Comparison of ENCODE assay signal across 18 mouse cellular contexts in genomic region chr6:124536125-124536829, GRCm38 (mm10). TPM values are rescaled to one million over a fixed set of nuclear protein-coding genes. Genes with fewer than 3 reads are reported as not detected.
DNase-seq lines count a peak whose midpoint lies in the region; ATAC-seq and TF ChIP-seq lines count a peak whose summit lies in the region.
"Not testable (repeated sequence)": the region's sequence is repeated elsewhere in the genome, so short reads cannot be mapped to it uniquely, and the experiment has no call there.
"Had no signal": no experiment of that assay in that cellular context is flagged by ENCODE, and none has a peak within 500 bp of the region (broad histone marks: within the 10 kb centered on the region; RNA-seq: fewer than 3 reads in every experiment).

No protein-coding gene starts in this region.

- peak; percentile 74 to 87 for TF ChIP-seq EP300 in MEL (IDR thresholded peaks at IDR 0.05; ENCODE audit: low read depth in 1 of 2, low read length in 2 of 2)

- not testable (repeated sequence) for H3K27me3 ChIP-seq in MEL (ENCODE audit: control insufficient read depth in 1 of 2, insufficient read depth in 2 of 2, low read length in 2 of 2)

- peak in 1 of 2 experiments; percentile 38; a peak in 1 of 4 replicates for TF ChIP-seq POLR2A in MEL (IDR thresholded peaks at IDR 0.05; ENCODE audit: control insufficient read depth in 1 of 2, insufficient read depth in 1 of 2, low read depth in 1 of 2, low read length in 2 of 2, poor library complexity in 1 of 2)

- ATAC-seq in common myeloid progenitor, adult 5-6 weeks (replicated peaks; ENCODE audit: low read depth, poor library complexity, severe bottlenecking) = peak; percentile 47
- ATAC-seq in megakaryocyte progenitor cell, adult 5-6 weeks (replicated peaks; ENCODE audit: poor library complexity) = peak; percentile 76

- H3K27ac ChIP-seq in MEL (ENCODE audit: control insufficient read depth, low read depth, low read length) = peak overlapping the region; percentile 80

- not testable (repeated sequence) for H3K9me3 ChIP-seq in MEL (replicated peaks; ENCODE audit: insufficient read depth, low read length)

- DNase-seq in 416B (ENCODE audit: low read depth) (peak; percentile 32), MEL (ENCODE audit: low read depth, low spot score) (peak; percentile 85)
- peak; percentile 66 for DNase-seq in heart, adult 11 months

- not testable (repeated sequence) for H3K36me3 ChIP-seq in MEL (ENCODE audit: control insufficient read depth in 1 of 2, insufficient read depth in 2 of 2, low read length in 2 of 2)

- H3K4me1 ChIP-seq in MEL (ENCODE audit: control insufficient read depth in 1 of 2, insufficient read depth in 2 of 2, low read length in 2 of 2) = peaks cover 0 to 17% of the 10 kb centered on the region in 2 experiments; a peak in 3 of 4 replicates

- peak overlapping the region; percentile 6 to 35; a peak in 2 of 4 replicates for H3K4me3 ChIP-seq in MEL (ENCODE audit: control insufficient read depth in 1 of 2, insufficient read depth in 1 of 2, low read depth in 2 of 2, low read length in 2 of 2)

- peak overlapping the region; percentile 33; the same call in 1 of the 2 replicates for H3K9ac ChIP-seq in MEL (ENCODE audit: control insufficient read depth, low read depth, low read length, poor library complexity, severe bottlenecking)

- not testable (repeated sequence) for TF ChIP-seq CTCF in MEL (IDR thresholded peaks at IDR 0.05 in 2 of 3, conservative IDR thresholded peaks at IDR 0.05 in 1 of 3; ENCODE audit: control insufficient read depth in 1 of 3, insufficient read depth in 1 of 3, low read depth in 2 of 3, low read length in 3 of 3, poor library complexity in 1 of 3, severe bottlenecking in 1 of 3)

- H3K79me2 ChIP-seq in MEL (ENCODE audit: control insufficient read depth, insufficient read depth, low read length, poor library complexity) = not testable (repeated sequence)

- not testable (repeated sequence) for TF ChIP-seq RAD21 in MEL (IDR thresholded peaks at IDR 0.05; ENCODE audit: low read depth, low read length)

TF ChIP-seq in MEL, 35 proteins besides CTCF, POLR2A, EP300 and RAD21:
- TF ChIP-seq ETS1 (IDR thresholded peaks at IDR 0.05; ENCODE audit: low read depth, low read length) (peak; percentile 26; the same call in 1 of the 2 replicates), TCF12 (IDR thresholded peaks at IDR 0.05; ENCODE audit: low read depth, low read length) (peak; percentile 69), TAL1 (IDR thresholded peaks at IDR 0.05; ENCODE audit: low read length) (peak; percentile 60), GATA1 (IDR thresholded peaks at IDR 0.05; ENCODE audit: low read depth, low read length) (peak; percentile 37), MYB (IDR thresholded peaks at IDR 0.05; ENCODE audit: low read depth, low read length) (peak; percentile 83)

RNA-seq across cellular contexts. Expression of gene C1s1, which starts 5.9 kb away (rescaled TPM):
- 0.36 and 0.46 TPM in 2 replicates for total RNA-seq in MEL (2012; rRNA removed)
- polyA plus RNA-seq in MEL (2012; ENCODE audit: insufficient read depth in 1 of 2, insufficient read length in 2 of 2, low read depth in 1 of 2, low replicate concordance in 2 of 2, missing spikeins in 1 of 2) = 1 to 10 TPM in 1 of 2 experiments, not detected in 1; 1.5 TPM
- not detected in 2 replicates for total RNA-seq in common myeloid progenitor, adult 5-6 weeks (2017)
- total RNA-seq in megakaryocyte progenitor cell, adult 5-6 weeks (2015) = not detected in 2 replicates
- not detected in 2 replicates for total RNA-seq in megakaryocyte progenitor cell, adult 5-6 weeks (2017)
- polyA plus RNA-seq: activated CD4-positive, CD25-positive, alpha-beta regulatory T cell, adult 4 months; erythroblast, embryonic 14.5 days; G1E had no signal

RNA-seq across cellular contexts. Expression of gene C1ra, which starts 24.1 kb away (rescaled TPM):
- 0.19 and 0.29 TPM in 2 replicates for total RNA-seq in MEL (2012; rRNA removed)
- under 1 TPM in 1 of 2 experiments, not detected in 1; 0.28 TPM for polyA plus RNA-seq in MEL (2012; ENCODE audit: insufficient read depth in 1 of 2, insufficient read length in 2 of 2, low read depth in 1 of 2, low replicate concordance in 2 of 2, missing spikeins in 1 of 2)
- 1.7 and 3.9 TPM in 2 replicates for total RNA-seq in common myeloid progenitor, adult 5-6 weeks (2017)
- 2.8 and 3.3 TPM in 2 replicates for total RNA-seq in megakaryocyte progenitor cell, adult 5-6 weeks (2015)
- total RNA-seq in megakaryocyte progenitor cell, adult 5-6 weeks (2017) = 3.5 and 4.0 TPM in 2 replicates
- polyA plus RNA-seq: G1E had no signal

RNA-seq across cellular contexts. Expression of gene C1rb, which starts 33.8 kb away (rescaled TPM):
- total RNA-seq in MEL (2012; rRNA removed) = not detected in 2 replicates
- polyA plus RNA-seq in MEL (2012; ENCODE audit: insufficient read depth in 1 of 2, insufficient read length in 2 of 2, low read depth in 1 of 2, low replicate concordance in 2 of 2, missing spikeins in 1 of 2) = under 1 TPM in 1 of 2 experiments, not detected in 1; 0.03 TPM
- not detected in 2 replicates for total RNA-seq in common myeloid progenitor, adult 5-6 weeks (2017)
- not detected in 2 replicates for total RNA-seq in megakaryocyte progenitor cell, adult 5-6 weeks (2015)
- not detected in 2 replicates for total RNA-seq in megakaryocyte progenitor cell, adult 5-6 weeks (2017)
- polyA plus RNA-seq: activated CD4-positive, CD25-positive, alpha-beta regulatory T cell, adult 4 months; C2C12; cerebellum, adult 2 months; embryonic facial prominence, embryonic 11.5 days; embryonic facial prominence, embryonic 13.5 days; embryonic facial prominence, embryonic 15.5 days; erythroblast, embryonic 14.5 days; forebrain, embryonic 10.5 days; forebrain, embryonic 12.5 days; forebrain, embryonic 14.5 days; forebrain, embryonic 16.5 days; frontal cortex, adult 2 months; G1E had no signal

RNA-seq across cellular contexts. Expression of gene C1rl, which starts 43.4 kb away (rescaled TPM):
- total RNA-seq in MEL (2012; rRNA removed) = 0.98 and 1.2 TPM in 2 replicates
- 1 to 10 TPM in 1 of 2 experiments, not detected in 1; 2.6 TPM for polyA plus RNA-seq in MEL (2012; ENCODE audit: insufficient read depth in 1 of 2, insufficient read length in 2 of 2, low read depth in 1 of 2, low replicate concordance in 2 of 2, missing spikeins in 1 of 2)
- total RNA-seq in common myeloid progenitor, adult 5-6 weeks (2017) = 1.9 and 2.7 TPM in 2 replicates
- 3.3 and 3.5 TPM in 2 replicates for total RNA-seq in megakaryocyte progenitor cell, adult 5-6 weeks (2015)
- total RNA-seq in megakaryocyte progenitor cell, adult 5-6 weeks (2017) = 5.6 and 6.8 TPM in 2 replicates
- polyA plus RNA-seq: activated CD4-positive, CD25-positive, alpha-beta regulatory T cell, adult 4 months; erythroblast, embryonic 14.5 days had no signal

Comparison
In these comparisons a context has a peak if more than half of its experiments do, and no peak if none do; other contexts are left out.
1. Peak in every context shown above with its lines: DNase-seq, ATAC-seq, H3K4me3 ChIP-seq and H3K27ac ChIP-seq.
2. DNase-seq: peak in every context shown above with its lines; median percentile 85 in MEL; 66 in heart, adult 11 months; 32 in 416B.